ENCODE assay signal across 16 mouse cellular contexts in the genomic region with DNA sequence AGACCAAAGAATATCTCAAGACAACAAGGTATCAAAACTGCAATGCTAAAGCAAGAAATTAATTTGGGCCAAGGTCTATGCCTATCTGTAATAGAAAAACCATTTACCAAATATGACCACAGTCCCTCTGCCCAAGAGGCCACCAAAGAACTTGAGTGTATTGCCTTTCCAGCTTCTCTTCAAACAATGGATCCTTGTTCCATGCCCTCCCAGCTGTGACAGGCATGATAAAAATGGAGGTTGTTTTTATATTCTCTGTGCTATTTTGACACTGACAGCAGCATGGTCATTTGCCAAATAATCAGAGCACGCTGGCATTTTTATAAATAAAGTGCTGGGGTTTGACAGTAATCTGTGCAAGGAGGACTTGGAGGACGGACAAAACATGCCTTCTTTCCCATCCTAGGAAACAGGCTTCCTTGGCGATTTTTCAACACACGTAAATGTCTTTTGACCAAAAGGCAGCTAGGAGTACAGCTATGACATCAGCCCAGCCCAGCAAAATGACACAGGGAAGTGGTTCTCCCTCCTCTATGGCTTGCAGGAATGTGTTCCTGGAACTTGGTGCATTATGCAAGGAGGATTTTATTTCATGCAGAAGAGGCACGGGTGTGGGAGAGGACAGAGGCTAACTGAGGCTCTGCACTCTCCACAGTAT.
DNase-seq lines count a peak whose midpoint lies in the region; ATAC-seq lines count a peak whose summit lies in the region.
"Had no signal": no experiment of that assay in that cellular context is flagged by ENCODE, and none has a peak within 500 bp of the region (broad histone marks: within the 10 kb centered on the region; RNA-seq: fewer than 3 reads in every experiment).

No protein-coding gene starts in this region.

- H3K27me3 ChIP-seq in embryonic facial prominence, embryonic 14.5 days (replicated peaks; ENCODE audit: control insufficient read depth, insufficient read depth, low read length), result no peaks in the 10 kb centered on the region
- no peaks in the 10 kb centered on the region for H3K27me3 ChIP-seq in embryonic facial prominence, embryonic 10.5 days (replicated peaks; ENCODE audit: low read depth, poor library complexity, severe bottlenecking)
- H3K27me3 ChIP-seq in hindbrain, embryonic 15.5 days, result no peaks in the 10 kb centered on the region
- no peaks in the 10 kb centered on the region for H3K27me3 ChIP-seq in hindbrain, embryonic 12.5 days
- H3K27me3 ChIP-seq in forebrain, embryonic 13.5 days, result no peaks in the 10 kb centered on the region
- H3K27me3 ChIP-seq: midbrain, embryonic 15.5 days had no signal

- no peaks in the 10 kb centered on the region for H3K36me3 ChIP-seq in embryonic facial prominence, embryonic 14.5 days (ENCODE audit: control insufficient read depth, insufficient read depth, low read length)
- no peaks in the 10 kb centered on the region for H3K36me3 ChIP-seq in embryonic facial prominence, embryonic 10.5 days (replicated peaks)
- no peaks in the 10 kb centered on the region for H3K36me3 ChIP-seq in hindbrain, embryonic 15.5 days
- H3K36me3 ChIP-seq in hindbrain, embryonic 12.5 days, result no peaks in the 10 kb centered on the region
- no peaks in the 10 kb centered on the region for H3K36me3 ChIP-seq in forebrain, embryonic 13.5 days (ENCODE audit: poor library complexity, severe bottlenecking)
- H3K36me3 ChIP-seq: forebrain, embryonic 10.5 days; midbrain, embryonic 15.5 days had no signal

- 50% methylated on average over 5 of the region's 5 CpGs for WGBS in embryonic facial prominence, embryonic 14.5 days
- WGBS in embryonic facial prominence, embryonic 10.5 days, result 69% methylated on average over 5 of the region's 5 CpGs
- 42% methylated on average over 5 of the region's 5 CpGs for WGBS in hindbrain, embryonic 15.5 days
- 53% methylated on average over 5 of the region's 5 CpGs for WGBS in hindbrain, embryonic 12.5 days
- 57% methylated on average over 5 of the region's 5 CpGs for WGBS in forebrain, embryonic 13.5 days

- H3K4me3 ChIP-seq in embryonic facial prominence, embryonic 14.5 days (ENCODE audit: low read depth, low read length), result no peak overlapping the region
- no peak overlapping the region for H3K4me3 ChIP-seq in embryonic facial prominence, embryonic 10.5 days
- H3K4me3 ChIP-seq in hindbrain, embryonic 15.5 days, result no peak overlapping the region
- H3K4me3 ChIP-seq in hindbrain, embryonic 12.5 days, result no peak overlapping the region
- H3K4me3 ChIP-seq in forebrain, embryonic 13.5 days, result no peak overlapping the region
- H3K4me3 ChIP-seq: forebrain, embryonic 10.5 days; midbrain, embryonic 15.5 days had no signal

- H3K4me1 ChIP-seq in embryonic facial prominence, embryonic 14.5 days (ENCODE audit: control insufficient read depth, insufficient read depth, low read length), result peaks cover 6% of the 10 kb centered on the region; the same call in 1 of the 2 replicates
- H3K4me1 ChIP-seq in embryonic facial prominence, embryonic 10.5 days, result peaks cover 20% of the 10 kb centered on the region; the same call in 1 of the 2 replicates
- 0 out of 2 replicates have a peak, but pooled peaks cover 4% of the 10 kb centered on the region for H3K4me1 ChIP-seq in hindbrain, embryonic 15.5 days (replicated peaks)
- H3K4me1 ChIP-seq in hindbrain, embryonic 12.5 days, result peaks cover 7% of the 10 kb centered on the region; the same call in 1 of the 2 replicates
- H3K4me1 ChIP-seq in forebrain, embryonic 13.5 days, result peaks cover 6% of the 10 kb centered on the region

- DNase-seq in embryonic facial prominence, embryonic 14.5 days (ENCODE audit: low spot score), result peak; percentile 41
- no peak for DNase-seq in embryonic facial prominence, embryonic 10.5 days (ENCODE audit: low spot score)
- peak; percentile 69 for DNase-seq in adipocyte (ENCODE audit: low spot score)
- peak; percentile 28 for DNase-seq in lung, postnatal 10 days
- no peak for DNase-seq in frontal cortex, postnatal 25 days (ENCODE audit: low spot score in 2 of 2)
- DNase-seq: adrenal gland, postnatal 36 days; cerebellum, adult 18-20 months; layer of hippocampus, adult 9-11 months; right cerebral cortex, adult 18-20 months; thymus, adult 18-20 months had no signal

- no peaks in the 10 kb centered on the region for H3K9me3 ChIP-seq in embryonic facial prominence, embryonic 14.5 days (ENCODE audit: control insufficient read depth, low read length)
- no peaks in the 10 kb centered on the region for H3K9me3 ChIP-seq in embryonic facial prominence, embryonic 10.5 days
- H3K9me3 ChIP-seq in hindbrain, embryonic 15.5 days, result no peaks in the 10 kb centered on the region
- no peaks in the 10 kb centered on the region for H3K9me3 ChIP-seq in hindbrain, embryonic 12.5 days (replicated peaks)
- no peaks in the 10 kb centered on the region for H3K9me3 ChIP-seq in forebrain, embryonic 13.5 days (replicated peaks)
- H3K9me3 ChIP-seq: forebrain, embryonic 10.5 days; midbrain, embryonic 15.5 days had no signal

- H3K9ac ChIP-seq in embryonic facial prominence, embryonic 14.5 days (ENCODE audit: low read depth, low read length), result no peak overlapping the region
- H3K9ac ChIP-seq in hindbrain, embryonic 15.5 days, result no peak overlapping the region
- H3K9ac ChIP-seq in hindbrain, embryonic 12.5 days, result no peak overlapping the region
- H3K9ac ChIP-seq in forebrain, embryonic 13.5 days, result no peak overlapping the region
- H3K9ac ChIP-seq: midbrain, embryonic 15.5 days had no signal

- no peak for ATAC-seq in embryonic facial prominence, embryonic 14.5 days (ENCODE audit: low read depth)
- ATAC-seq in hindbrain, embryonic 15.5 days (ENCODE audit: low FRiP score, low read depth), result peak; percentile 59; the same call in 1 of the 2 replicates
- no peak for ATAC-seq in hindbrain, embryonic 12.5 days (ENCODE audit: low FRiP score)
- no peak for ATAC-seq in forebrain, embryonic 13.5 days
- ATAC-seq: midbrain, embryonic 15.5 days had no signal

- no peak overlapping the region for H3K4me2 ChIP-seq in embryonic facial prominence, embryonic 14.5 days (ENCODE audit: low read depth, low read length)
- H3K4me2 ChIP-seq in hindbrain, embryonic 15.5 days, result no peak overlapping the region
- no peak overlapping the region for H3K4me2 ChIP-seq in hindbrain, embryonic 12.5 days (replicated peaks)
- no peak overlapping the region for H3K4me2 ChIP-seq in forebrain, embryonic 13.5 days
- H3K4me2 ChIP-seq: midbrain, embryonic 15.5 days had no signal

- H3K27ac ChIP-seq in embryonic facial prominence, embryonic 14.5 days (replicated peaks; ENCODE audit: low read depth, low read length), result no peak overlapping the region
- H3K27ac ChIP-seq in embryonic facial prominence, embryonic 10.5 days (replicated peaks), result no peak overlapping the region
- no peak overlapping the region for H3K27ac ChIP-seq in hindbrain, embryonic 15.5 days (replicated peaks)
- H3K27ac ChIP-seq in hindbrain, embryonic 12.5 days, result no peak overlapping the region
- no peak overlapping the region for H3K27ac ChIP-seq in forebrain, embryonic 13.5 days
- H3K27ac ChIP-seq: forebrain, embryonic 10.5 days; kidney, postnatal 0 days; midbrain, embryonic 15.5 days had no signal

Comparison
In these comparisons a context has a peak if more than half of its experiments do, and no peak if none do; other contexts are left out.
1. DNase-seq: peak in embryonic facial prominence, embryonic 14.5 days (single experiment), adipocyte (single experiment) and lung, postnatal 10 days (single experiment); none in embryonic facial prominence, embryonic 10.5 days (single experiment) and frontal cortex, postnatal 25 days (0 of 2).